Mouse (Mus musculus) MEL (cell line): Measurements from ENCODE around the gene Gm14190. TPM values are rescaled to one million over a fixed set of nuclear protein-coding genes. Genes with fewer than 3 reads are reported as not detected.

Source experiments
- DNase-seq: peaks from one replicate; pipeline ENCODE4 v3.0.0; 2011; ENCODE audit warnings: low read depth, low spot score
- H3K27ac ChIP-seq: 2 replicates; pipeline ENCODE4 v1.5.1; 2012; ENCODE audit warnings: low read depth, mild to moderate bottlenecking, control low read depth, low read length, moderate library complexity; ENCODE audit not compliant: control insufficient read depth
- H3K27me3 ChIP-seq, 2 experiments: fragments of 150-350 bp in 1 of 2; sonication (generic) in 1 of 2; 2 replicates each; pipeline ENCODE4 v1.6.1; 2012; ENCODE audit warnings: low read length in 2 of 2, mild to moderate bottlenecking in 2 of 2, improper control_type of control experiment in 1 of 2, moderate library complexity in 1 of 2; ENCODE audit not compliant: insufficient read depth in 2 of 2, control insufficient read depth in 1 of 2
- H3K36me3 ChIP-seq, 2 experiments: 2 replicates each; pipeline ENCODE4 v1.6.1; 2012 to 2014; ENCODE audit warnings: low read length in 2 of 2, improper control_type of control experiment in 1 of 2, inconsistent platforms in 1 of 2, mild to moderate bottlenecking in 1 of 2; ENCODE audit not compliant: insufficient read depth in 2 of 2, control insufficient read depth in 1 of 2
- H3K4me1 ChIP-seq, 2 experiments: fragments of 150-350 bp in 1 of 2; sonication (generic) in 1 of 2; 2 replicates each; pipeline ENCODE4 v1.6.1; 2012; ENCODE audit warnings: low read length in 2 of 2, improper control_type of control experiment in 1 of 2, mild to moderate bottlenecking in 1 of 2; ENCODE audit not compliant: insufficient read depth in 2 of 2, control insufficient read depth in 1 of 2
- H3K4me3 ChIP-seq, 2 experiments: fragments of 150-350 bp in 1 of 2; sonication (generic) in 1 of 2; 2 replicates each; pipeline ENCODE4 v1.5.1; 2012; ENCODE audit warnings: low read depth in 2 of 2, low read length in 2 of 2, mild to moderate bottlenecking in 2 of 2, moderate library complexity in 2 of 2, control low read depth in 1 of 2, improper control_type of control experiment in 1 of 2; ENCODE audit not compliant: control insufficient read depth in 1 of 2, insufficient read depth in 1 of 2
- H3K79me2 ChIP-seq: 2 replicates; pipeline ENCODE4 v1.6.1; 2012; ENCODE audit warnings: mild to moderate bottlenecking, low read length, moderate library complexity; ENCODE audit not compliant: control insufficient read depth, poor library complexity, insufficient read depth
- H3K9ac ChIP-seq: 2 replicates; pipeline ENCODE4 v1.6.1; 2012; ENCODE audit warnings: low read depth, mild to moderate bottlenecking, control low read depth, low read length, moderate library complexity; ENCODE audit not compliant: control insufficient read depth, poor library complexity, severe bottlenecking
- H3K9me3 ChIP-seq: fragments of 150-350 bp; sonication (generic); replicated peaks from 2 replicates; pipeline ENCODE4 v1.6.1; 2012; ENCODE audit warnings: mild to moderate bottlenecking, low read length, improper control_type of control experiment, moderate library complexity; ENCODE audit not compliant: insufficient read depth
- CHD2 ChIP-seq: IDR thresholded peaks from 2 replicates; pipeline ENCODE4 v1.6.1; 2011; ENCODE audit warnings: low read length, improper control_type of control experiment
- E2F4 ChIP-seq: IDR thresholded peaks from 2 replicates; pipeline ENCODE4 v1.6.1; 2011; ENCODE audit warnings: low read depth, low read length, improper control_type of control experiment, borderline replicate concordance
- ELF1 ChIP-seq: IDR thresholded peaks from 2 replicates; pipeline ENCODE4 v1.6.1; 2014; ENCODE audit warnings: low read depth, mild to moderate bottlenecking, inconsistent platforms, low read length, improper control_type of control experiment, moderate library complexity
- ETS1 ChIP-seq: IDR thresholded peaks from 2 replicates; pipeline ENCODE4 v1.6.1; 2012; ENCODE audit warnings: low read depth, mild to moderate bottlenecking, inconsistent platforms, low read length, improper control_type of control experiment, moderate library complexity
- JUND ChIP-seq: IDR thresholded peaks from 2 replicates; pipeline ENCODE4 v1.6.1; 2011; ENCODE audit warnings: low read depth, mild to moderate bottlenecking, improper control_type of control experiment, low read length
- KAT2A ChIP-seq: conservative IDR thresholded peaks from 2 replicates; pipeline ENCODE4 v1.6.1; 2012; ENCODE audit warnings: low read depth, low read length, improper control_type of control experiment, inconsistent platforms
- MAX ChIP-seq: IDR thresholded peaks from 2 replicates; pipeline ENCODE4 v1.6.1; 2011; ENCODE audit warnings: low read length, improper control_type of control experiment
- MAZ ChIP-seq: IDR thresholded peaks from 2 replicates; pipeline ENCODE4 v1.6.1; 2012; ENCODE audit warnings: low read depth, mild to moderate bottlenecking, inconsistent platforms, low read length, improper control_type of control experiment
- RAD21 ChIP-seq: IDR thresholded peaks from 2 replicates; pipeline ENCODE4 v1.6.1; 2011; ENCODE audit warnings: mild to moderate bottlenecking, low read depth, low read length, improper control_type of control experiment
- RCOR1 ChIP-seq: IDR thresholded peaks from 2 replicates; pipeline ENCODE4 v1.6.1; 2012; ENCODE audit warnings: low read depth, mild to moderate bottlenecking, inconsistent platforms, low read length, improper control_type of control experiment
- TBP ChIP-seq: IDR thresholded peaks from 2 replicates; pipeline ENCODE4 v1.8.0; 2011; ENCODE audit warnings: low read depth, low read length, improper control_type of control experiment
- USF1 ChIP-seq: IDR thresholded peaks from 2 replicates; pipeline ENCODE4 v1.6.1; 2014; ENCODE audit warnings: low read depth, mild to moderate bottlenecking, inconsistent platforms, low read length, improper control_type of control experiment, moderate library complexity
- ZKSCAN1 ChIP-seq: IDR thresholded peaks from 2 replicates; pipeline ENCODE4 v1.6.1; 2012; ENCODE audit warnings: low read depth, mild to moderate bottlenecking, inconsistent platforms, low read length, improper control_type of control experiment, moderate library complexity
- ZMIZ1 ChIP-seq: IDR thresholded peaks from 2 replicates; pipeline ENCODE4 v1.6.1; 2012; ENCODE audit warnings: low read depth, mild to moderate bottlenecking, inconsistent platforms, low read length, improper control_type of control experiment, moderate library complexity
- polyA plus RNA-seq, 2 experiments: library from polyadenylated mRNA; stranded (reverse) in 1 of 2; unstranded in 1 of 2; fragments of >175 nt in 1 of 2; fragments of >200 nt in 1 of 2; gene quantifications; 2 replicates each; pipeline versions ENCODE4 v1.2.1 to v1.2.4; 2012; ENCODE audit warnings: low replicate concordance in 2 of 2, low read depth in 1 of 2; ENCODE audit not compliant: insufficient read length in 2 of 2, insufficient read depth in 1 of 2, missing spikeins in 1 of 2
- total RNA-seq: library from RNA; depleted of rRNA; stranded (reverse); fragments of 300-350 nt; gene quantifications from 2 replicates; pipeline ENCODE4 v1.2.3, GENCODE M21; 2012

Gene Gm14190
- total and polyA plus RNA-seq, 3 experiments: not detected

DNA sequence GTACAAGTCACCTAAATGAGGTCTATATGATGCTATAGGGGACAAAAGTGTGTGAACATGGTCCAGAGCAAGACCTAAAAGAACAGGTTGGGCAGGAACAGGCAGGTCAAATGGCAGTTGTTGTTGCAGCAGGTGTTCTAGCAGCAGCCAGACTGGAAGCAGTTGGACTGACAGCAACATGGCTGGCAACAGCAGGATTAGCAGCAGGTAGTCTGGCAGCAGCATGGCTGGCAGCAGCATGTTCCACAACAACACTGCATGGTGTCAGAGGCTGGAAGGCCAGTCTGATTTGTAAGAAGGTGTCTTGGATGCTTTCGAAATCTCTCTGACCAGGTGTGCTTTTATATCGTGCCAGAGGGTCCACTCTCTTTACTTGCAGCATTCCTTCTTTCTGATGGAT is 7.1 kb downstream of the Gm14190 start:
- no peak overlapping the region for H3K4me3 ChIP-seq
- H3K9ac ChIP-seq: no peak overlapping the region
- no peaks in the 10 kb centered on the region for H3K9me3 ChIP-seq
- no peak overlapping the region for H3K27ac ChIP-seq
- TF ChIP-seq MAZ (no peak), E2F4 (no peak), RCOR1 (no peak)
- H3K36me3 ChIP-seq: no peaks in the 10 kb centered on the region
- no peaks in the 10 kb centered on the region for H3K79me2 ChIP-seq
- H3K4me1 ChIP-seq: no peaks in the 10 kb centered on the region
- DNase-seq: no peak
- no peaks in the 10 kb centered on the region for H3K27me3 ChIP-seq

DNA sequence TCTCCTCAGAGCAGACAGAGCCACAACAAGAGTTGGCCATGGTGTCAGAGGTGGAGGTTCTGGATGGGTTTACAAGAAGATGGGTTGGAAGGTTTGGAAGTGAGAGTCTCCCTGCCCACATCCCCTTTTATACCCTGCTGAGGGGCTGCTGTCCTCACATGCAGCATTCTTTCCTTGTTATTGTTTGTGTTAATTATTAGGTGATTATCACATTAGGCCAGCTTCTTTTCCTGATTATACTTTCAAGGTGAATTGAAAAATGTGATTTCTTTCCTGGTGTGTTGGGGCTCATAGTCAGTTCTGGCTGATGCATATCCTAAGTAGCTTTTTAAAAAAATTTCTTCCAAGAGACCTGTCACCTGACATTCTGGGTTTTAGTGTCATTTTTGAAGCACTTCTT is 24.7 kb downstream of the Gm14190 start, which contains the start of gene Krtap4-6:
TSS of gene Krtap4-6 (minus strand) at position 101 of the 400 bp plus-strand sequence.
- Histone ChIP-seq H3K9me3 (no peaks in the 10 kb centered on the region; the same call in 1 of the 2 replicates), H3K27ac (no peak within 1 kb of the TSS), H3K79me2 (no peaks in the 10 kb centered on the region), H3K4me1 (no peaks in the 10 kb centered on the region), H3K27me3 (no peaks in the 10 kb centered on the region), H3K9ac (no peak within 1 kb of the TSS), H3K4me3 (no peak within 1 kb of the TSS), H3K36me3 (no peaks in the 10 kb centered on the region)
- no peak for DNase-seq
- TF ChIP-seq ZMIZ1 (no peak), MAX (no peak), JUND (no peak), ZKSCAN1 (no peak), ELF1 (no peak), MAZ (no peak), USF1 (no peak), ETS1 (no peak), TBP (no peak)

DNA sequence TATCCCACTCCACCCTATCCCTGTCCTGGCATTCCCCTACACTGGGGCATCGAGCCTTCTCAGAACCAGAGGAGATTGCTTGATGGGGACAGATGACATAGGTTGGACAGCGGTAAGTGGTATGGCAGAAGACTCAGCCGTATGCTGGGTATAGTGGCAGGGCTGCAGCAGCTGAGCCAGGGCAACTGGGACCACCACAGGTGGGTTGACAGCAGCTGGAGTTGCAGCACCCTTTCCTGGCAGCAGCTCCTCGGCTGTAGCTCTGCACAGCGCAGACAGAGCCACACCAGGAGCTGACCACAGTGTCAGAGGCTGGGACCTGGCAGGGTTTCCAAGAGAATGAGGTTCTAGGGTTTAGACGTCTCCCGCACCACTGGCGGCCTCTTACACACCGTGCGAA is 27.7 kb downstream of the Gm14190 start:
- Histone ChIP-seq H3K9ac (no peak overlapping the region), H3K27ac (no peak overlapping the region), H3K79me2 (no peaks in the 10 kb centered on the region), H3K4me3 (no peak overlapping the region), H3K36me3 (no peaks in the 10 kb centered on the region), H3K4me1 (no peaks in the 10 kb centered on the region), H3K9me3 (no peaks in the 10 kb centered on the region), H3K27me3 (no peaks in the 10 kb centered on the region)
- DNase-seq: no peak
- TF ChIP-seq CHD2 (no peak), KAT2A (no peak), RAD21 (no peak), MAX (no peak)
